9 mouse cellular contexts compared by ENCODE assay signal in genomic region chr7:110930118-110930854, GRCm38 (mm10). TPM values are rescaled to one million over a fixed set of nuclear protein-coding genes. Genes with fewer than 3 reads are reported as not detected.
DNase-seq lines count a peak whose midpoint lies in the region; TF ChIP-seq lines count a peak whose summit lies in the region.
"Had no signal": no experiment of that assay in that cellular context is flagged by ENCODE, and none has a peak within 500 bp of the region (broad histone marks: within the 10 kb centered on the region; RNA-seq: fewer than 3 reads in every experiment).

No protein-coding gene starts in this region.

- H3K9ac ChIP-seq in heart, adult 2 months (ENCODE audit: low read depth, low read length) = no peak overlapping the region
- H3K9ac ChIP-seq: hindbrain, embryonic 15.5 days had no signal

- no peaks in the 10 kb centered on the region for H3K79me2 ChIP-seq in heart, adult 2 months (replicated peaks; ENCODE audit: control insufficient read depth, insufficient read depth, low read length)

- no peaks in the 10 kb centered on the region for H3K36me3 ChIP-seq in heart, adult 2 months (ENCODE audit: control insufficient read depth, insufficient read depth, low read length)
- H3K36me3 ChIP-seq: hindbrain, embryonic 15.5 days had no signal

- 19% methylated on average over 3 of the region's 3 CpGs for WGBS in heart, adult 2 months
- WGBS in lung, adult 2 months = 27% methylated on average over 3 of the region's 3 CpGs

- no peaks in the 10 kb centered on the region for H3K27me3 ChIP-seq in heart, adult 2 months (ENCODE audit: control insufficient read depth, insufficient read depth, low read length)
- H3K27me3 ChIP-seq: hindbrain, embryonic 15.5 days had no signal

- DNase-seq in adrenal gland, adult (ENCODE audit: inconsistent age in 2 of 2, low spot score in 1 of 2) = peak; percentile 43 to 85
- DNase-seq in adrenal gland, adult 18-20 months (ENCODE audit: low spot score in 2 of 2) = no peak
- peak; percentile 47 for DNase-seq in urinary bladder, postnatal 14 days (ENCODE audit: low spot score)
- DNase-seq in urinary bladder, adult 2 months (ENCODE audit: low spot score) = no peak
- peak in 1 of 2 experiments; percentile 45 for DNase-seq in heart, adult 2 months
- peak; percentile 65 to 66 for DNase-seq in kidney, postnatal 36 days
- DNase-seq in lung, adult 2 months = no peak
- peak; percentile 46 for DNase-seq in thymus, postnatal 25 days

- intact Hi-C loops in heart, adult 2 months (cut with DNase I) = loop anchor here (2.0 kb wide), 1 partner anchor 113 kb away; no protein-coding TSS in a partner anchor

- no peak overlapping the region for H3K27ac ChIP-seq in heart, adult 2 months
- H3K27ac ChIP-seq: hindbrain, embryonic 15.5 days had no signal

- no peak overlapping the region for H3K4me3 ChIP-seq in heart, adult 2 months
- no peak overlapping the region for H3K4me3 ChIP-seq in lung, adult 2 months (replicated peaks; ENCODE audit: extremely low read depth, low read depth, low read length)
- H3K4me3 ChIP-seq: hindbrain, embryonic 15.5 days had no signal

- no peaks in the 10 kb centered on the region; the same call in 1 of the 2 replicates for H3K4me1 ChIP-seq in heart, adult 2 months (ENCODE audit: control insufficient read depth, insufficient read depth, low read length)
- no peaks in the 10 kb centered on the region for H3K4me1 ChIP-seq in lung, adult 2 months (ENCODE audit: control insufficient read depth, insufficient read depth, low read length)
- H3K4me1 ChIP-seq: hindbrain, embryonic 15.5 days had no signal

- peak; percentile 80 for TF ChIP-seq CTCF in heart, adult 2 months (IDR thresholded peaks at IDR 0.05)
- TF ChIP-seq CTCF in lung, adult 2 months (IDR thresholded peaks at IDR 0.05; ENCODE audit: insufficient read depth, low read length) = peak; percentile 77

- TF ChIP-seq EP300 in heart, adult 2 months (IDR thresholded peaks at IDR 0.05; ENCODE audit: insufficient read depth, low read depth, low read length) = peak; percentile 61; the same call in 1 of the 2 replicates

- no peak for TF ChIP-seq POLR2A in heart, adult 2 months (IDR thresholded peaks at IDR 0.05; ENCODE audit: insufficient read depth, low read depth, low read length)
- TF ChIP-seq POLR2A in lung, adult 2 months (IDR thresholded peaks at IDR 0.05; ENCODE audit: borderline replicate concordance, extremely low read depth, low read depth, low read length) = no peak

RNA-seq across cellular contexts. Expression of gene Mrvi1, which starts 52.0 kb away (rescaled TPM):
- total RNA-seq in adrenal gland, adult 18-20 months (2021) = 10 to 100 TPM; 11.5 to 12.8 TPM
- polyA plus RNA-seq in urinary bladder, adult 2 months (2012; rRNA removed) = 109 and 197 TPM in 2 replicates
- 10 to 100 TPM; 16.5 to 18.7 TPM for total RNA-seq in heart, adult 2 months (2021)
- 14.8 and 18.1 TPM in 2 replicates for polyA plus RNA-seq in heart, adult 2 months (2012; rRNA removed)
- 7.0 and 10.8 TPM in 2 replicates for polyA plus RNA-seq in lung, adult 2 months (2012; rRNA removed)

Comparison
In these comparisons a context has a peak if more than half of its experiments do, and no peak if none do; other contexts are left out.
1. DNase-seq: peak in adrenal gland, adult (2 of 2), urinary bladder, postnatal 14 days (single experiment), kidney, postnatal 36 days (2 of 2) and thymus, postnatal 25 days (single experiment); none in adrenal gland, adult 18-20 months (0 of 2), urinary bladder, adult 2 months (single experiment) and lung, adult 2 months (single experiment).